Mouse (Mus musculus): ENCODE results near the gene Nrp2.

Nrp2 gene

DNA sequence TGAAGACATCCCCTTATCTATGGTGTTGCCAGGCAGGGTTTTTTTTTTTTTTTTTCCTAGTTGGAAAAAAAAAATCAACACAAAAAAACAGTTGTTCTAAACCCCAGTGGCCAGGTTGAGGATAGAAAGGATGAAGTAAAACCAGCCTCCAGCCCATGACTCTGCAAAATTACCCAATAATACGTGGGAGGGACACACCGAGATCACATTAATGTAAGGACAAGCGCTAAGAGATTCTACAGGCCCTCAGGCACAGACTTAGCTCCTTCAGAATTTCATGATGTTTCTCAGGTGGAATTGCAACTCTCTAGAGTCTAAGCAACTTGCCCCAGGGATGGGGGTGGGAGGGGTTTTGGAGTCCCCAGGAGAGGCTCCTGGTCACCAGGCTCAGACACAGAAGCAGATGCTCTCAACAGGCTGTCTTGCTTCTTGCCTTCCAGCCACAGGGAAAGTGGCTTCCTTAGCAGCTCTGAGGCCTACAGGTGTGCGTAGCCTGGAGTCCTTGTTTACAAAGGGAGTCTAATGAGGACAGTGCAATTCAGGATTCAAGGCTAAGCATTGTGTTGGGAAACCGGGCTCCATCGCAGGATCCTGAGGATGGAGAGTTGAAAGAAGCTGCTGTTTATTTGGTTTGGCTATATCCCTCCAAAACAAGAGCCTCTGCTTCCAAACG is 49.7 kb downstream of the Nrp2 start:
- DNase-seq, result no peak

DNA sequence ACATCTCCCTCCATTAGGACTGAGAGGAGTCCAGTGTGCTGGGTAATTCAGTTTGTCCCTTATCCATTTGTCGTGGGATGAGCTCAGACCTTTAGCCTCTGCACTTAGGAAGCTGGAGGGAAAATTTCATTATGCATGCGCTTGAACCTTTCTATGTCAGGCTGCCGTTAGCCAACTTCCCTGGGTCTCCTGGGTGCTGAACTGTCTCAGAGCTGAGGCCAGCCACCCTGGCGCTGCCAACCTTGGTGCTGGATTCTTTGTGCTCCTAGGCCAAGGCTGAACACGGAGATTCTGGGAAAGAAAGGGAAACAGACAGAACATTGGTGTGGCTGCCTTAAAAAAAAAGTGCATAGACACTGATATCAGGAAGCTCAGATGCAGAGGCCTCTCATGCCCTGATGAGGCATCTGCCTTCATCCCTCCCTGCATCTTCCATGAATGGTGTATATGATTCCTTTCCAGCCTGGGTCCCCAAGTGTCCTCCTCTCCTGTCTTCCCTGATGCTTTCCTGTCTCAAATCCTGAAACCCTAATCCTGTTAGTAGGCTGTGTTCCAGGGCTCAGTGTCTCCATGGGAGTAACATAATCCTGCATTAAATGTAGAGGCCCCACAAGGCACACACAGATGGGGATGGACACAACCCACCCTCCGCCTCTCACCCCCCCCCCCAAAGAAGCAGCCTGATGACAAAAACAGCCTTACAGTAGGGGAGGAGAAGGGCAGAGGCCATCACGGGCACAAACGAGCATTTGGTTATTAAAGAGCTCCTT is 51.2 kb downstream of the Nrp2 start:
- DNase-seq, result no peak

GRCm38 (mm10) chr1:62760086-62760485 is 57.0 kb downstream of the Nrp2 start:
- no peak for DNase-seq

- no peak for DNase-seq
These were observed 57.5 kb downstream of the Nrp2 start for GRCm38 (mm10) chr1:62760565-62760964.

GRCm38 (mm10) chr1:62763779-62764178 is 60.7 kb downstream of the Nrp2 start:
- no peak for DNase-seq

DNA sequence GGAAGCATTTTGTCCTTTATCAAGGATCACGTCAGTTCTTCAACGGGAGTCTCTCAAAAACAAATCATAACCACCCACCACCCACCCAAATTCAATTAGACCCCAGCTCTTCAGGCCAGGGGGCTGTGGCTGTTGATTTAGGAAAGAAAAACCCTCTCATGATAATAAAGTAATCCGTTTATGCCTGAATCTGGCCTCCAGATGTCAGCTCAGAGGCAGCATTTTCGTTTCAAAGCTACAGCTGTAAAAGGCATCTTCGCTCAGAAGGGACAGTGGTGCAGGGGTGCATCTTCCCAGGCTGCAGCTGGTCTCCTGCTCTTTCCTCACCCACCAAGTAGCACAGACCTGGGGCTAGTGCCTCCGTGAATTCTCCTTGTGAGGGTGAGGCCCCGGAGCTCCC is 62.1 kb downstream of the Nrp2 start:
- DNase-seq, result no peak

DNA sequence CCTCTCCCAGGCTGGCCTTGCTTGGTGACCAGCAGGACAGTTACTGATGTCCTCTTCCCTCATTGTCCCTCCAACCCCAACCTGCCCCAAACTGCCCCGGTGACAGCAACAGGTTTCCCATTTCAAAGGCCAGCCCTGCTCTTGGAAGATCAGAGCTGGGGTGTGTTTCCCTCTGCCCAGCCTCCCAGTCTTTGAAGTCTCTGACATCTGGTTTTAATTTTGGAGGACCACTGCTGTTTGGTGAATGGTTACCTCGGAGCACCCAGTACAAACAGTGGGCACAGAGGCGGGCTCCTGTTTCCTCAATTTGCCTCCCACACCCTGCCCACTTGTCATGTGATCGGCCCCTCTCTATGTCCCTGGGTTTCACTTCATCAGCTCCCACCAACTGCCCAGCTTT is 63.7 kb downstream of the Nrp2 start:
- no peak for DNase-seq

DNA sequence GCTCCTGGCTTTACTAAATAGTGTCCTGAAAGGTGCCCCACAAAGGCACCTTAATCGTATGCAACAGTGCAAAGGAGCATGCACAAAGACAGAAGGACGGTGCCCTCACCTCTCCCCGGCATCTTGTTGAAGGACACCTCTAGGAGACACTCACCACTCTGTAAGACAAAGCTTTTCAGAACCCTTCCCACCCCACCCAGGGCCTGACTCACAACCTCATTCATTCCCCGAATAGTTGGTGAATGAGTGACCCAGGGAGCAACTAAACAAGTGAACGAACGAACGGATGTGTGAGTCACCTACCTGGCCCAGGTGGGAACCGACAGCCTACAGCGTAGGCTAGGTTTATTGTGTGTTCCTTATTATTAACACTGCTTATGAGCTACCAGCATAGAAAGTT is 64.5 kb downstream of the Nrp2 start:
- DNase-seq, result no peak

DNA sequence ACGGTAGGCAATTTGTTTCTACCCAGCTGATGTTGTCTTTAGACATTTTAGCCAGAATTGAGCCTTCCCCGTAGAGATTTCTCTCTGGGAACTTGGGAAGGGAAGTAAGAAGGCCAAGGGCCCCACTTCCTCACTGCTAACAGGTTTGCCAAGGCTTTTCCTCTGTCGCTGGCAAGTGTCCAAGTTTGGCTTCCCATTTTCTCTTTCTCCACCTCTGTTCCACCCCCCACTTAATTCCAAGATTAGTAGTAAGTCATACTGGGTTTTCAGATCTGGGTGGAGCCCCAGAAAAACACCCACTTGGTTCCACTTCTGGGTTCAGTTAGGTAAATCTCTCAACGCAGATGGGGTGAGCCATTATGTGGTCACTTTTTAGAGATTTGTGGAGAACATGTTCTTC is 67.5 kb downstream of the Nrp2 start:
- no peak for DNase-seq

DNA sequence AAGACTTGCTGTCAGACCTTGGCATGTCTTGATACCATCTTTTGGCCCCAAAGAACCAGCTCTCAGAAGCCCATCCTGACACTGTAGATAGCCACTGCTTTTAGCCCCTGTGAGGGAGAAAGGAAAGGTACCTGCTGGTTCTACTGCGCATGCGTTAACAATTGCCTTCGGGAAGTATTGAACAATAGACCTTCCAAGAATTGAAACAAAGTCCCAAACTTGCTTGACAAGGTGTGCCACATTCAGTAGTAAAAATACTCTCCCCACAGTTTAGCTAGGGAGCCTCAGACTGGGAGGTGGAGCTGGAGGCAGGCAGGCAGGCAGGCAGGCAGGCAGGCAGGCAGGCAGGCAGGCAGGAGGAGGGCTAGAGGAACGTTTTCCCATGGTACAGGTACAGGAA is 69.3 kb downstream of the Nrp2 start:
- DNase-seq, result no peak

- DNase-seq, result no peak
These were observed 70.2 kb downstream of the Nrp2 start for GRCm38 (mm10) chr1:62773105-62773920.

DNA sequence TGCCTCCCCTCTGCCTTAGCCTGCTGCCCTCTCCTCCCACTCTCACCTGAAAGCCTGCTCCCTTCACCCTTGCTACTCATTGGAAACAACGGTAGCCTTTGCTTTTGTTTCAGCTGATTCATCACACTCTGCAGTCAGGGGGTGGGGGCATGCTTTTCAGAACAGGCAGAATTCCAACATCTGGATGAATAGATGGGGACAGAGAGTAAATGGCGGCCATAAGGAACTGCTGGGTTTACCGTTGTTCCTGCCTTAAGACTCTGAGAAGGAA is 70.8 kb downstream of the Nrp2 start:
- DNase-seq, result no peak

- DNase-seq, result no peak
These were observed 71.5 kb downstream of the Nrp2 start for GRCm38 (mm10) chr1:62774288-62775218.

DNA sequence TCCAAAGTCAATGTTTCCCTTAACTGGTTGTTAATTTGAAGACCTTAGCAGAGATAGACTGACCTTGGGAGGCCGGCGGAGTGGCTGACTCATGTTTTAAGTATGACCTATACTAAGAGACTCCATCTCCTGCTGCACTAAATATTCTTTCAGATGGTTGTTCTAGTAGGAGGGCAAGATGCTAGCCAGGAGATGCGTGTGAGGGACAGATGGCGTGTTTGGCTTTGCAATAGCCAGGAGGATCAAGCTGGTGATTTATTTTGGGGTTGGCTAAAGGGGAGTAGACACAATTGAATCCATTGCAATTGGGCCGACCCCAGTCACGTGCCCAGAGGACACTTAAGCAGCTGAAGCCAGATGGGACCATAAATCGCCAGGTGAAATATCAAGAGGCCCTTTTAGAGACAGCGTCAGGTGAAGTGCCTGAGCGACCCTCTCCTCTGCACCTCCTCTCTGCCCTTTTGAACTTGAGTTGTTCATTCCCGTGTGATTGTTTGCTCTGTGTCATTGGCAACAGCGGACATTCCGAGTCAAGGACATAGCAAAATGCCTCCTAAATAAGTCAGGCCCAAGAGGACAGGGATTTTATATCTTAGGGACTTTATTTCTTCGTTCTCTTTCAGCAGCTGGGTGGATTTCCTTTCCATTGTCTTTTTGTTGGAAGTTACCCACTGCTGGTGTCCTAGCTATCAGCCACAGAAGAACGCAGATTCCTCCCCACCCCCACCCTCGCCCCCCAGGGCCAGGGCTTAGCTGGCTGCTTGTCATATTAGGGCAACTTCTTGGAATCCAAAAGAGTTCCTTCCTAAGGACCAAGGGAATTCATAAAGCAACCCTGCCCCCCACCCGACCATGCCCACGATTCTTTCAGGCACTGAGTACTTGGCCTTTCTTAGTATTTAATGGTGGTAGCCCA is 74.5 kb downstream of the Nrp2 start:
- peak; percentile 91 for DNase-seq

- no peak for DNase-seq
These were observed 75.8 kb downstream of the Nrp2 start for GRCm38 (mm10) chr1:62778910-62779309.

DNA sequence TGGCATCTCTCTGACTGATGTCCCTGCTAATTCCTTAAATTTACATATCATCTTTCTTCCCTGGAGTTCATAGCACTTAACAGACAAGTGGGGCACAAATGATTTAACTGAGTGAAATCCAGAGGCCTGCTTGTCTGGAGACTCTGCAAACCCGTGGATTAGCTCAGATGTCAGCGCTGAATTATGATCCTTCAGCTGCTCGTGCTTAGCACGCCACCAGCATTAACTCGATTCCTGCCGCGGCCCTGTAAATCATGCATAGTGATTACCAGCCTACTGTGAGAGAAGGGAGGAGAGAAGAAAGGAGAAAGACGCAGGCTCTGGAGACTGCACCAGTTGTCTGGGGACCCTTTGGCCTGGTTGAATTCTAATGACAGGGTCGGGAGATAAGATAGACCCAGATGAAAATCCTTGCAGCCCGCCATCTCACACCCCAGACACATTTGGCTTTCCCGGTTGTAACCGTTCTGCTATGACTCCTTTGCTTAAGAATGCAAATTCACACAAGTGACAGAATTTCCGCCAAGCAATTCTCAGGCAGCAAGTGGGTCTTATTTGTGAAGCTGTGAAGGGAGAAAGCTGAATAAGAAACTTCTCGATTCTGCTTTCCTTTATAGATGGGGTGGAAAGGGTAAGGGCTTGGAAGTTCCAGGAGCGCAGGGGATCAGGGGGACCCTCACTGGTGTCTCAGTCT is 77.1 kb downstream of the Nrp2 start:
- DNase-seq, result no peak

- DNase-seq, result no peak
These were observed 79.1 kb downstream of the Nrp2 start for GRCm38 (mm10) chr1:62782155-62782554.

GRCm38 (mm10) chr1:62782573-62782972 is 79.5 kb downstream of the Nrp2 start:
- peak; percentile 66 for DNase-seq

- DNase-seq, result peak; percentile 61
These were observed 80.4 kb downstream of the Nrp2 start for GRCm38 (mm10) chr1:62783354-62784083.

DNA sequence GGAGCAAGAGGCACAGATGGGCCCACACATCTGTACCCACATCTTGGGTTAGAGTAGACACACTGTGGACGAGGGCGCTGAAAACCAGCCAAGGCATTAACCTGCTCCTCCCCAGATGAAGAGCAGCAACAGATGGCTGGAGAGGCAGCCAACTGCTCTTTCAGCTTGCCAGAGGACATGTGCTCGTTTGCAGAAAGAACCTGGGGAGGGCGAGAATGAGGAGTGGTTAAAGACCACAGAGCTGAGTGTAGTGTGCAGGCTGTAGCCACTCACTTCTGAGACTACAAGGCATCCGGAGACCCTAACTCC is 81.0 kb downstream of the Nrp2 start:
- DNase-seq, result peak; percentile 91

- DNase-seq, result peak; percentile 54
These were observed 83.2 kb downstream of the Nrp2 start for GRCm38 (mm10) chr1:62786255-62786654.
